Mouse (Mus musculus) skeletal muscle tissue, postnatal 0 days (tissue): Measurements from ENCODE around the gene Kdm4a. TPM values are rescaled to one million over a fixed set of nuclear protein-coding genes. Genes with fewer than 3 reads are reported as not detected.

ENCODE experiments used
- microRNA-seq, 2 experiments: library from miRNA; unstranded; fragments of <30 nt; microRNA quantifications; one replicate each; pipeline ENCODE4; 2016
- polyA plus RNA-seq: library from polyadenylated mRNA; unstranded; fragments of >200 nt; fragmentation: Nextera tagmentation; extraction: Ambion mirVana; gene quantifications from 2 replicates; pipeline ENCODE4 v1.2.1, GENCODE M21; 2015

Kdm4a gene
- polyA plus RNA-seq = 14.2 and 14.9 TPM in 2 replicates

GRCm38 (mm10) chr4:118179467-118180300 lies at the start of gene Kdm4a:
Gene Kdm4a (minus strand): TSS chr4:118180043.

GRCm38 (mm10) chr4:118134485-118135365 lies 45.1 kb downstream of the Kdm4a start, which contains the start of gene St3gal3:
Gene St3gal3 (minus strand): TSS chr4:118134914.

Small RNA genes within 50 kb of the gene (microRNA-seq; reads per million reads assigned to microRNA genes)
- gene Mir7226 = 0 to 0.30 reads per million in 2 experiments

Other genes with a start within 250 kb of the Kdm4a start
- gene St3gal3, start 45.1 kb downstream of the Kdm4a start, polyA plus RNA-seq = 6.8 and 7.0 TPM in 2 replicates
- 3.3 and 5.5 TPM in 2 replicates for gene Ptprf, start 111.4 kb upstream of the Kdm4a start, polyA plus RNA-seq
- 2.1 and 2.6 TPM in 2 replicates for gene Szt2, start 229.2 kb upstream of the Kdm4a start, polyA plus RNA-seq
- 54.1 and 65.5 TPM in 2 replicates for gene Med8, start 229.3 kb upstream of the Kdm4a start, polyA plus RNA-seq
- gene Elovl1, start 248.1 kb upstream of the Kdm4a start, polyA plus RNA-seq = 50.1 and 67.4 TPM in 2 replicates